Mouse (Mus musculus) E14TG2a.4 (cell line): ENCODE measurements around the gene Cutc.

ENCODE experiments used
- H3K27me3 ChIP-seq: 2 replicates; pipeline ENCODE4 v1.6.1; 2014; ENCODE audit warnings: low read length, control low read depth; ENCODE audit not compliant: insufficient read depth
- H3K36me3 ChIP-seq: 2 replicates; pipeline ENCODE4 v1.6.1; 2014; ENCODE audit warnings: low read length, control low read depth; ENCODE audit not compliant: insufficient read depth
- H3K4me1 ChIP-seq: replicated peaks from 2 replicates; pipeline ENCODE4 v1.6.1; 2014; ENCODE audit warnings: low read depth, low read length, control low read depth
- H3K4me3 ChIP-seq: replicated peaks from 2 replicates; pipeline ENCODE4 v1.5.1; 2014; ENCODE audit warnings: mild to moderate bottlenecking, low read length
- H3K9me3 ChIP-seq: 2 replicates; pipeline ENCODE4 v1.6.1; 2014; ENCODE audit warnings: low read length, control low read depth
- CTCF ChIP-seq: conservative IDR thresholded peaks from 2 replicates; pipeline ENCODE4 v1.5.1; 2014; ENCODE audit warnings: low read length
- NANOG ChIP-seq: IDR thresholded peaks from 2 replicates; pipeline ENCODE4 v1.6.1; 2014; ENCODE audit warnings: borderline replicate concordance, low read length, mixed read lengths
- POU5F1 ChIP-seq: IDR thresholded peaks from 2 replicates; pipeline ENCODE4 v1.6.1; 2014; ENCODE audit warnings: low read length, borderline replicate concordance

Cutc gene

GRCm38 (mm10) chr19:43752489-43753225, at the start of gene Cutc, which contains the start of gene Cox15:
TSS of gene Cutc (plus strand) at chr19:43752996.
TSS of gene Cox15 (minus strand) at chr19:43753000.
- TF ChIP-seq CTCF: no peak
- no peaks in the 10 kb centered on the region for H3K9me3 ChIP-seq
- no peaks in the 10 kb centered on the region for H3K27me3 ChIP-seq
- peak within 1 kb of the TSS; percentile 93 for H3K4me3 ChIP-seq
- H3K36me3 ChIP-seq: peaks cover 36% of the 10 kb centered on the region
- peaks cover 15% of the 10 kb centered on the region for H3K4me1 ChIP-seq

GRCm38 (mm10) chr19:43704211-43704610, 48.6 kb upstream of the Cutc start:
- Histone ChIP-seq H3K9me3 (no peaks in the 10 kb centered on the region), H3K36me3 (peaks cover 22% of the 10 kb centered on the region), H3K4me1 (peaks cover 14% of the 10 kb centered on the region), H3K27me3 (no peaks in the 10 kb centered on the region), H3K4me3 (no peak overlapping the region)
- TF ChIP-seq POU5F1 (no peak), NANOG (no peak), CTCF (no peak)

DNA sequence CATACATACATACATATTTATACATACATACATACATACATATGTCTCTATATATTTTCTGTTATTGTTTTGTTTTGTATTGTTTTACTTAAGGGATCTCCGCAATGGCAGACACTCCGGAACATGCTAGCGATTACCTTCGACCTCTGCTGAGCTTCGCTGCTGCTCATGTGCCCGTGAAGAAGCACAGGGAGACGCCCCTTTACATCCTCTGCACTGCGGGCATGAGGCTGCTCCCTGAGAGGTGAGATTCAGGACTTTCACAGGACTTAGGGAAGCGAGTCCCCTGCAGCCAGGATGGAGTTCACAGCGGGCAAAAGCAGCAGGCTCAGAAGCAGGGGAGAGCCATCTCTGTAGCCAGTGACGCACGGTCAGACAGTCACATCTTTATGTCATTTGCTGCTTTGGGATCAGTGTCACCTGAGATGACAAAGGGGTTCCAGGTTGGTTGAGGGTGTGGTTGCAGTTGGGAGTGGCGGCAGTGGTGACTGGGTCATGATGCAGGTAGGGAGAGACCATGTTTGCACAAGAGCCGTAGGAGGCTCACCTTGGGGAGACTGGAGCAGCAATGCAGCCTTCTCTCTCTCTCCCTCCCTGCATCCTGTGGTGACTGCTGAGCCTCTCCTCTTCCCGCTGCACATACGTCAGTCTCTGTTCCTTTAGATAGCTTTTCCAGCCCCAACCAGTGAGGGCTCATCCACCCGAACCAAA, 47.9 kb upstream of the Cutc start:
- no peaks in the 10 kb centered on the region for H3K27me3 ChIP-seq
- no peaks in the 10 kb centered on the region for H3K9me3 ChIP-seq
- no peak for TF ChIP-seq CTCF
- TF ChIP-seq NANOG: no peak
- H3K4me3 ChIP-seq: no peak overlapping the region
- peaks cover 6% of the 10 kb centered on the region for H3K4me1 ChIP-seq
- peaks cover 20% of the 10 kb centered on the region for H3K36me3 ChIP-seq

DNA sequence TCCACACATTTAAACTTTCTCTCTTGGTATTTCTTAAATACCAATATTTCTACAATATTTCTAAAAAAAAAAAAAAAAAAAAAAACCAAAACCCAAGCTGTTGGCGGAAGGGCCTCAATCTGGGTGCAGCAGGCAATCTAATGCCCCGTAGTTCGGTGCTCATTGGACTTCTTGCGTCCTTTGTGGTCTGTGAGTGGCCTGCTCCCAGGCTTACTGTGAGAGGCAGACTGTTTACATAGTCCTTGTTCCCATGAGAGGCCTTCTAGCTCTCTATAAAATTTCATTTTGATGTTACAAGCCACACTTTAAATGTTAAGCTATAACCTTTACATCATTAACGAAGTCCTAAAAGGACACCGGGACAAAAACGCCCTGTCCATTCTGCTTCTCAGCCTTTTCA, 44.6 kb upstream of the Cutc start:
- Histone ChIP-seq H3K27me3 (no peaks in the 10 kb centered on the region), H3K4me3 (no peak overlapping the region), H3K9me3 (no peaks in the 10 kb centered on the region), H3K36me3 (peaks cover 21% of the 10 kb centered on the region), H3K4me1 (peaks cover 21% of the 10 kb centered on the region)
- no peak for TF ChIP-seq CTCF

DNA sequence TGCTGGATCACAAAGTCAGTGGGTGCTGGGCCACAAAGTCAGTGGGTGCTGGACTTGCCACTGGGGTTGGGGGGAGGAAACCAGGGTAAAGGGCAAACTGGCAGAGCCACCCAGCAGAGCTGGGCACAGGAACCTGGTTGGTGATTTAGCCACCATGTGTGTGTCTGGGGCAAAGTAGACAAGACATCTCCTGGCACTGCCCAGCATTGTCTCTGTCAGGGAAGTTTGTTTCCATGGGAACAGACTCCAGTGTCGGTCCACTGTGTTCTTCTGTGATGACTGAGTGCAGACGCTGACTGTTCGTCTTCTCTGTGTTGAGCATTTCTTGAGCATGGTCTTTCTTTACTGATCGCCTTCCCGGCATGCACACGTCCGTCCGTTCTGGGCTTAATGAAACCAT, 43.5 kb upstream of the Cutc start:
- H3K27me3 ChIP-seq: no peaks in the 10 kb centered on the region
- H3K36me3 ChIP-seq: peaks cover 21% of the 10 kb centered on the region
- H3K4me1 ChIP-seq: peaks cover 21% of the 10 kb centered on the region
- TF ChIP-seq POU5F1 (no peak), CTCF (no peak), NANOG (no peak)
- no peaks in the 10 kb centered on the region for H3K9me3 ChIP-seq
- H3K4me3 ChIP-seq: no peak overlapping the region

- H3K4me1 ChIP-seq: peaks cover 16% of the 10 kb centered on the region
- TF ChIP-seq CTCF (no peak), POU5F1 (no peak), NANOG (no peak)
- H3K27me3 ChIP-seq: no peaks in the 10 kb centered on the region
- peak overlapping the region; percentile 41; the same call in 1 of the 2 replicates for H3K4me3 ChIP-seq
- no peaks in the 10 kb centered on the region for H3K9me3 ChIP-seq
- 0 out of 2 replicates have a peak, but pooled peaks cover 5% of the 10 kb centered on the region for H3K36me3 ChIP-seq
Observed at GRCm38 (mm10) chr19:43711159-43711916, 41.5 kb upstream of the Cutc start.

GRCm38 (mm10) chr19:43711971-43712370, 40.8 kb upstream of the Cutc start:
- TF ChIP-seq CTCF: no peak
- TF ChIP-seq NANOG: no peak
- TF ChIP-seq POU5F1: no peak
- no peaks in the 10 kb centered on the region for H3K9me3 ChIP-seq
- H3K27me3 ChIP-seq: no peaks in the 10 kb centered on the region
- H3K36me3 ChIP-seq: 0 out of 2 replicates have a peak, but pooled peaks cover 3% of the 10 kb centered on the region
- peaks cover 16% of the 10 kb centered on the region for H3K4me1 ChIP-seq
- no peak overlapping the region for H3K4me3 ChIP-seq

- no peaks in the 10 kb centered on the region for H3K27me3 ChIP-seq
Observed at GRCm38 (mm10) chr19:43720061-43720460, 32.7 kb upstream of the Cutc start.

More at GRCm38 (mm10) chr19:43720061-43720460, 32.7 kb upstream of the Cutc start:
- peaks cover 13% of the 10 kb centered on the region for H3K4me1 ChIP-seq
- H3K9me3 ChIP-seq: no peaks in the 10 kb centered on the region
- H3K4me3 ChIP-seq: no peak overlapping the region
- H3K36me3 ChIP-seq: peaks cover 20% of the 10 kb centered on the region
- TF ChIP-seq CTCF: no peak
- no peak for TF ChIP-seq POU5F1
- no peak for TF ChIP-seq NANOG
